Mouse (Mus musculus): Measurements from ENCODE around the gene Egln2.
A peak's percentile ranks its signal among the peaks of the same experiment; 100 is the strongest.

Gene Egln2

DNA sequence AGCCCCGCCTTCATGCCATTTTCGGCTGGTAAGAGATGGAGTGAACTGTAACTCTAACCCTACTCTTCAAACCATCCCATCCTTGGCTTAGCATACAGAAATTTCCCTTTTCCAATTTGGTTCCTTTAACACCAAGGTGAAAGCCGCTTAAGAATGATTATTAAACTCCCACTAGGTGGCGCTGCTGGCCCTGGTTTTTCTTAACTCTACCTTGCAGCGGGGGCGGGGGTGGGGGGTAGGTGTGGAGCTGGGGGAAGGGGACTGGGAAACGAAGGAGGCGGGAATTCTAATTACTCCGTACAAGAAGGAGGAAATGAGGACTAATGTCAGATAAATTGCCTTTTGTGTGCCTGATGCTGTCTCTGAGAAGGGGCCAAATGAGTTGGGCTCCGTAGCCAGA, 34.0 kb downstream of the Egln2 start:
- DNase-seq (ENCODE audit: low spot score): no peak

DNA sequence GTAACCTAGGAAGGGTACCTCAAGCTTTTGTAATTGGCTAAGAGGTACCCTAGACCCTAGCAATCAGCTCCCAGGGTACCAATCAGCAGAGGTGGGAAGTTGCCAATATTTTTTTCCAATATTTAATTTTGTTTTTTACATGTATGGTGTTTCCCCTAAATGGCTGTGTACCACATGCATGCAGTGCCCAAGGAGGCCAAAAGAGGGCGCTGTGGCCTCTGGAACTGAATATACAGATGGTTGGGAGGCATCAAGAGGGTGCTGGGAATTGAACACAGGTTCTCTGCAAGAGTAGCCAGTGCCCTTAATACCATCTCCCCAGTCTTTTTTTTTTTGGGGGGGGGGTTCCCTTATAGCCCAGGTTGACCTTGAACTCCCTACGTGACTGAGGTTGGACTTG, 35.2 kb downstream of the Egln2 start:
- DNase-seq (ENCODE audit: low spot score): no peak

DNA sequence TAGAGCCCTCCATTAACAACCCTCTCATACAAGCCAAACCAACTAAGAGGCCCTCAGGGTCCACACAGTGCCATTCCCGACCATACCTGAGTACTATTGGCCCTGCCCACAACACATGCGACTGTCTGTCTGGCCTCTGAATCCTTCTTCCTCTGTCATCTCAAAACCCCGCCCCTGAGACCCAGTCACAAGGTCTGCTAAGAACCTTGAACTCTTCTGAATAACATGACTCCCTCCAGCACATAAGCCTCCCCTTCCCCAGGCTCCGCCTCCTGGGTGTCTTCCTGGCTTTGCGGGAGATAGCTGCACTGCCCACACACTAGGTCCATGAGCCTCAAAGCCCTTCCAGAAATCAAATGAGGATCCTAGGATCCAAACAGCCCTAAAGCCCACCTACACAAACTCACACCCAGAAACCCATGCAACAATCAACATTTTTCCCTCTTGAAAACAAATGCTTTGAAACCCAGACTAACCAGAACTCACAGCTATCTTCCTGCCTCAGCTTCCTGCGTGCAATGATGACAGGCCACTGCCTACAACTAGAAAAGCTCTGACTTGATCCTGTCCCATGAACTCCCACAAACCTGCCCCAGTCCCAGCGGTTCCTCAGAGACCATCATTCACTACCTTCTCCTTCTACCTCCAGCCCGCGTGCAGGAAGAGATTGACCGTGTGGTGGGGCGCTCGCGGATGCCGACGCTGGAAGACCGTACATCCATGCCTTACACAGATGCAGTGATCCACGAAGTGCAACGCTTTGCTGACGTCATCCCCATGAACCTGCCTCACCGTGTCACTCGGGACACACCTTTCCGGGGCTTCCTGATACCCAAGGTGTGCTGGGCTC, 35.9 kb downstream of the Egln2 start:
- peak; percentile 56 for DNase-seq (ENCODE audit: low spot score)

DNA sequence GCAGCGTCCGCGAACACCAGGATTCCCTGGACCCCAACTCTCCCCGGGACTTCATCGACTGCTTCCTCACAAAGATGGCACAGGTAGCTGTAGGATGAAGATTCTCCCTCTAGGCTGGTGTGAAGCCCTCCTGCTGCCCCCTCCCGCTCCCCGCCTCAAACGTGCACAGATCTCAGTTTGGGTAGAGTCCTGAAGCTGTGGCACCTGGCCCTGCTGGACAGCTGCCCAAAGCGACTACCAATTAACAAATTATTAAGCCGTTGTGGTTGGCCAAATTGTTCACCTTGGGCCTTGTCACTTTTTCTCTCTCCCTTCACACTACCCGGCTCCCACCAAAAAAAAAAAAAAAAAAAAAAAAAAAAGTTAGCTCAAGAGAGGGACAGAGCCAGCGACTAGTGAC, 36.8 kb downstream of the Egln2 start:
- DNase-seq (ENCODE audit: low spot score): no peak

DNA sequence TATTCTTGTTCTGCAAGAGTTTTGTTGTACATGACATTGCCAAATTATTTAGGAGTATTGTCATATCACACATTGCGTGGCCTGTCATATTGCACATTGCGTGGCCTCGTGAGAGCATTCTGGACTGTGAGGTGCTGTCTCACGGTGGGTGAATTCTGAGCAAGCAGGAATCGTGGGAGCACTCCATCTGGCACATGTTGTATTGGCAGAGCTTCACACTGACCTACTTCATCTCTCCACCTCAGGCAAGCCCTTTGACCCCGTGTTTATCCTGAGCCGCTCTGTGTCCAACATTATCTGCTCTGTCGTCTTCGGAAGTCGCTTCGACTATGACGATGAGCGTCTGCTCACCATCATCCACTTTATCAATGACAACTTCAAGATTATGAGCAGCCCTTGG, 37.7 kb downstream of the Egln2 start:
- DNase-seq (ENCODE audit: low spot score): no peak

DNA sequence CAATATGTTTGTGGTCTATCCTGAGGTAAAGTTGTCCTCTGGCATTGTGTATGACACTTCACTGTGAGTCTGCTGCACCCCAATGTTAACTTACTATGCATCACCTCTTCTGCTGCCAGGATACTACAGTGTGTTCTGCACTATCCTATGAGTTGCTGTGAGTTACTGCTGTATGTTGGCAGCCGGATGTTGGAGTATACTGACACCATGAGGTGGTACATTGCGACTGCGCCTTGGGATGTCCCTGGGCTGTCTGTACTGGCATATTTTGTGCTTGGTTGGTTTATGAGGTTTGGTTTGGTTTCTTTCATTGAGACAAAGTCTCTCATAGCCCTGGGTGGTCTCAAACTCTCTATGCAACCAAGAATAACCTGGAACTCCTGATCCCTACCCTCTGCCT, 38.4 kb downstream of the Egln2 start:
- DNase-seq (ENCODE audit: low spot score): no peak

DNA sequence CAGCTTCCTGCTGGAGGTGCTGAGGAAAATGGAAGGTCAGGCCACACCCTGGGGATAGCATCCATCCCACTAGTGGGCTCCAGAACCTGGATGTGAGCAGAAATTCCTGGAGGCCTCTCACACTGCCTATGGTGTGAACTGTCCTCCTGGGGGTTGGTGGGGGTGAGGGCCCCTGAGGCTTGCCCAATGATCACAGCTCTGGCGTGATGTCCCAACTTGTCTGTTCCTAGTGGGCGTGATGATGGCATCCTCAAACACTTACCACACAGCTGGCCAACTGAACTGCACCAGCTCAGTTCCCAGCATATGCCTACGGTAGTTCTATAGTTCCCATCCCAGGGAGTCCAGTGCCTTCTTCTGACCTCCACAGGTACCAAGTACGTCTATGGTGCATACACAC, 41.6 kb downstream of the Egln2 start:
- no peak for DNase-seq (ENCODE audit: low spot score)

DNA sequence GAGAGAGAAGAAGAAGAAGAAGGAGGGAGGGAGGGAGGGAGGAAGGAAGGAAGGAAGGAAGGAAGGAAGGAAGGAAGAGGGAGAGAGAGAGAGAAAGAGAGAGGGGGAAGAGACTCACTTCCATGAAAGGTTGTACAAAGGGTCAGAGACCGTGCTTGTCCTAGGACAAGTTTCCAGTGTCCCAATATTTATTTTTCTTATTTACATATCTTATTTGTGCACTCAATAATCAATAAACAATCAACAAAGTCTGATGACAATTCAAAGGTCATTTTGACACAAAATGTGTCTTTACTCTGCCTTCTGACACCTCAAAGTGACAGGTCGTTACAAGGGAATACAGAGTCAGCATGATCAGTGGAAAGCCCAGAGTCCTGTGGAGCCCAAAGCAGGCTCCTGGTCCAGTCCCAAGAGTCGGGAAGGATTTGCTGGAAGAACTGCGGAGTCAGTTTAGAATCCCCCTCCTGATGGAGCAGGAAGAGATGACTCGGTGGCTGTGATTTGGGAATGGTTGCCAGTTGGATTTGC, 42.2 kb downstream of the Egln2 start:
- no peak for DNase-seq (ENCODE audit: low spot score)

DNA sequence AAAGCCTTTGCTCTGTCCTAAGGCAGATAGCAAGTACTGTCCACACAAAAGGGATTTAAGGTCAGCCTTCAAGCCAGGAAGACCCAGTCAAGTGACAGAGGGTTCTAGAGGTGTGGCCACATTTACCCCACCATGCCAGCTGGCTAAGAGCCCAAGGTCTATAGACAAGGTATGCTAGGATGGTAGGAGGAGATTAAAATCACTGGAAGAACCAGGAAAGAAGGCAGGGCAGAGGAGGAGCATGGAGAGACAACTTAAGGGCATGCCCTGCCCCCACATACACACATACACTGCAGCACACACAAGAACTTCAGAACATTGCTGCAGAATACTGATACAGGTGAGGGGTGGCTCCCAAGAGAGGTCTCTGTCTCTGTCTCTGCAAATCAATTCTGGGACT, 46.9 kb downstream of the Egln2 start, which contains the start of gene Cyp2f2:
Cyp2f2 (plus strand) TSS at position 234 of the 400 bp plus-strand sequence.
- no peak for DNase-seq (ENCODE audit: low spot score)

DNA sequence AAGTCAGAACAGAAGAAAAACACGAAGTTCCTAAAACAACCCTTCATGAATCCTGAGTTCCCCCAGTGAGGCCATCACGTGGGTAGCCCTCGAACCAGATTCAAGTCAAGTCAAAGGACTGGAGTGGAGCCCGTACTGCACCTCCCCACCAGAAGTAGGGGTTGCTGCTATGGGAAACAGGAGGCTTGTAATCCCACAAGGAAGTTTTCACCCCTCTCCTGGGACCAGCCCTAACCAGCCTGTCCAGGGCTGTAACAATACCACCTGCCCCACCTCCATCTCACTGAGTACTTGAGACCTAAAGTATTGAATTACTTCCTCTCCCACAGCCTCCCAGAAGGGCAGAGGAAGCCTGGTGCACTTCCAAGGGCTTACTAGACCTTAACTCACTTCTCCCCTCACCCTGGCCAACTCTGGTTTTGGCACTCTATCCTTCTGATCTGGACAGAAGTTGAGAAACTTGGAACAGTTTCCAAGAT, 48.5 kb downstream of the Egln2 start:
- no peak for DNase-seq (ENCODE audit: low spot score)

DNA sequence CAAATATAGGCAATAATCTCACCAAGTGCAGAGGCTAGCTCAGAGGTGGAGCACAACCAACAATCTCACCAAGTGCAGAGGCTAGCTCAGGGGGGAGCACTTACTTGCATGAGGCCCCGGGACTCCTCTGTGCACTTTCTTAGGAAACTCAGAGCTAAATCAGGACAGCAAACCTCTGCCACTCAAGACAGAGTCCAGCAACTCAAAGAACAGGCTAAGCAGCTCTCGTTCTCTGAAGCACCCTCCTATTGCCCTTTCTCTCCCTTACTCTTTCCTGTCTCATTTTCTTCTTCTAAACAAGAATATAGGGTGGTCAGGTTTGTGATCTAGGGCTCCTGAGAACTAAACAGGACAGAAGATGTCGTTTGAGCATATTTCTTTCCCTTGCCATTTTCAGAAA, 54.6 kb downstream of the Egln2 start:
- no peak for DNase-seq (ENCODE audit: low spot score)

DNA sequence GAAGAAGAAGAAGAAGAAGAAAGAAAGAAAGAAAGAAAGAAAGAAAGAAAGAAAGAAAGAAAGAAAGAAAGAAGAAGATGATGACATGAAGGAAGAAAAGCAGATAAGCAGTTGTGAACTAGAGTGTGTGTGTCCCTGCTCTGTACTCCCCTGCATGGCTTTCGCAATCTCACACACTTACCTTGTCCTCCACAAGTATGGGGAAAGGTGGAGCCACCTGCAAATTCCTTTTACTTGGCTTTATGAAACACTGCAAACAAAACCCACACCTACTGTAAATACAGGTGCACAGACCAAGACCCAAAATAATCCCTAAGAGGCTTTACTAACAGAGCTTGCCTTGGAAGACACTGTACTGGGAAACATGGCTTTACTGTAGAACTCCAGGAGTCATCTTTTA, 55.6 kb downstream of the Egln2 start:
- DNase-seq (ENCODE audit: low spot score): no peak

DNA sequence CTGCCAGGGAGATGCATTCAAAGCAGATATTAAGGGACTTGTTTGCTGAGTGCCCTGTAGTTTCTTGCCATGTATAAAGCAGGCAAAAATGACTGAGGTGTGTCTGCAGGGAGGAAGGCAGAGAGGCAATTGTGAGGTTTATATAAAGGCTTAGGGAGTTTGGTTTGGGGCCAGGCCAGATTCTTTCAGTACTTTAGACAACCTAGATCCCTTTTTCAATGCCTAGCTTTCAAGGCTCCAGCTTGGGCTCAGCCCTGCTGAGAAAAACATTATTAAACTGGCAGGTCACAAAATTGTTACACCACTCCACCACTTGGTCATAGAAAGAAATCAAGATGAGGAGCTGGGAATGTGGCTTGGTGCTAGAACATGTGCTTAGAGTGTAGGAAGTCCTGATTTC, 56.3 kb downstream of the Egln2 start:
- DNase-seq (ENCODE audit: low spot score): no peak

Measured in yolk sac, embryonic 10.5 days (tissue).